Mouse (Mus musculus) limb, embryonic 14.5 days (tissue): ENCODE measurements around the gene Timp2. TPM values are rescaled to one million over a fixed set of nuclear protein-coding genes. Genes with fewer than 3 reads are reported as not detected.

ENCODE experiments used
- ATAC-seq: fragments of 200-750 bp; cut with Nextera tagmentation; 2 replicates; pipeline ENCODE4 v1.8.0; 2017; ENCODE audit warnings: low read depth, moderate number of reproducible peaks, moderate TSS enrichment; ENCODE audit not compliant: low FRiP score
- DNase-seq: peaks from one replicate; pipeline ENCODE4 v3.0.0-alpha.2; 2015; ENCODE audit warnings: low spot score
- H3K27ac ChIP-seq: fragments of 300-500 bp; sonication (generic); replicated peaks from 2 replicates; pipeline ENCODE4 v1.5.1; 2014; ENCODE audit warnings: low read depth, mild to moderate bottlenecking, low read length, moderate library complexity, mixed read lengths
- H3K27me3 ChIP-seq: fragments of 300-500 bp; sonication (generic); 2 replicates; pipeline ENCODE4 v1.6.1; 2014; ENCODE audit warnings: low read length, mixed read lengths; ENCODE audit not compliant: control insufficient read depth, insufficient read depth
- H3K36me3 ChIP-seq: fragments of 300-500 bp; sonication (generic); 2 replicates; pipeline ENCODE4 v1.6.1; 2014; ENCODE audit warnings: mild to moderate bottlenecking, low read length, moderate library complexity, mixed read lengths; ENCODE audit not compliant: control insufficient read depth, insufficient read depth
- H3K4me1 ChIP-seq: fragments of 300-500 bp; sonication (generic); 2 replicates; pipeline ENCODE4 v1.6.1; 2014; ENCODE audit warnings: antibody characterized with exemption, low read length, mixed read lengths; ENCODE audit not compliant: control insufficient read depth, insufficient read depth
- H3K4me2 ChIP-seq: fragments of 300-500 bp; sonication (generic); replicated peaks from 2 replicates; pipeline ENCODE4 v1.6.1; 2014; ENCODE audit warnings: low read depth, mild to moderate bottlenecking, low read length, moderate library complexity; ENCODE audit not compliant: severe bottlenecking
- H3K4me3 ChIP-seq: fragments of 300-500 bp; sonication (generic); replicated peaks from 2 replicates; pipeline ENCODE4 v1.5.1; 2014; ENCODE audit warnings: low read length
- H3K9ac ChIP-seq: fragments of 300-500 bp; sonication (generic); 2 replicates; pipeline ENCODE4 v1.6.1; 2014; ENCODE audit warnings: mild to moderate bottlenecking, low read depth, low read length, moderate library complexity; ENCODE audit not compliant: severe bottlenecking
- H3K9me3 ChIP-seq: fragments of 300-500 bp; sonication (generic); 2 replicates; pipeline ENCODE4 v1.6.1; 2016; ENCODE audit warnings: low read length; ENCODE audit not compliant: control insufficient read depth
- POLR2A ChIP-seq: fragments of 200-500 bp; IDR thresholded peaks from 2 replicates; pipeline ENCODE4 v1.8.0; 2012; ENCODE audit warnings: inconsistent platforms, mild to moderate bottlenecking, moderate library complexity, borderline replicate concordance; ENCODE audit not compliant: insufficient read depth, insufficient read length; ENCODE audit errors: extremely low read depth
- WGBS: fragments of 180-500 bp; shearing (Covaris S2); extraction: QIAGEN DNeasy Blood & Tissue Kit; methylation state at CpG from one replicate; pipeline ENCODE4 v1.1.7; 2014; 5-methylcytosine and 5-hydroxymethylcytosine counted together
- polyA plus RNA-seq, 2 experiments: library from polyadenylated mRNA; depleted of rRNA in 1 of 2; stranded (reverse) in 1 of 2; unstranded in 1 of 2; fragments of >200 nt; fragmentation: Nextera tagmentation in 1 of 2; extraction: Ambion mirVana in 1 of 2; gene quantifications; 2 replicates each; pipeline versions ENCODE4 v1.2.1 to v1.2.3; 2012 to 2014

Timp2 gene
- polyA plus RNA-seq, 2 experiments: 175 to 202 TPM

GRCm38 (mm10) chr11:118280218-118280617 is 75.3 kb downstream of the Timp2 start:
- whole genome bisulfite sequencing: 89% methylated on average over 3 of the region's 3 CpGs
- Histone ChIP-seq H3K36me3 (peaks cover 99% of the 10 kb centered on the region), H3K9ac (no peak overlapping the region), H3K4me2 (no peak overlapping the region), H3K9me3 (no peaks in the 10 kb centered on the region), H3K4me3 (no peak overlapping the region), H3K27me3 (no peaks in the 10 kb centered on the region), H3K4me1 (no peaks in the 10 kb centered on the region), H3K27ac (no peak overlapping the region)
- no peak for TF ChIP-seq POLR2A
- ATAC-seq (no peak), DNase-seq (no peak)

GRCm38 (mm10) chr11:118276328-118276727 is 79.2 kb downstream of the Timp2 start:
- H3K36me3 ChIP-seq: peaks cover 100% of the 10 kb centered on the region
- H3K4me3 ChIP-seq: no peak overlapping the region
- no peaks in the 10 kb centered on the region for H3K27me3 ChIP-seq
- no peaks in the 10 kb centered on the region for H3K9me3 ChIP-seq
- H3K4me1 ChIP-seq: no peaks in the 10 kb centered on the region
- ATAC-seq (no peak), DNase-seq (no peak)
- H3K4me2 ChIP-seq: no peak overlapping the region
- no peak overlapping the region for H3K27ac ChIP-seq
- TF ChIP-seq POLR2A: no peak
- no peak overlapping the region for H3K9ac ChIP-seq
- 87% methylated on average over 7 of the region's 7 CpGs for WGBS

GRCm38 (mm10) chr11:118275092-118275491 is 80.4 kb downstream of the Timp2 start:
- no peak for ATAC-seq
- no peak overlapping the region for H3K4me3 ChIP-seq
- DNase-seq: no peak
- H3K9me3 ChIP-seq: no peaks in the 10 kb centered on the region
- H3K4me1 ChIP-seq: no peaks in the 10 kb centered on the region
- H3K27me3 ChIP-seq: no peaks in the 10 kb centered on the region
- H3K9ac ChIP-seq: no peak overlapping the region
- 90% methylated on average over 9 of the region's 9 CpGs for WGBS
- no peak for TF ChIP-seq POLR2A
- peaks cover 97% of the 10 kb centered on the region for H3K36me3 ChIP-seq
- H3K4me2 ChIP-seq: no peak overlapping the region
- H3K27ac ChIP-seq: no peak overlapping the region

- Histone ChIP-seq H3K4me3 (no peak overlapping the region), H3K27me3 (no peaks in the 10 kb centered on the region), H3K4me2 (no peak overlapping the region), H3K4me1 (no peaks in the 10 kb centered on the region), H3K36me3 (peaks cover 95% of the 10 kb centered on the region), H3K27ac (no peak overlapping the region), H3K9ac (no peak overlapping the region), H3K9me3 (no peaks in the 10 kb centered on the region)
- no peak for TF ChIP-seq POLR2A
- 97% methylated on average over 3 of the region's 3 CpGs for WGBS
- DNase-seq (no peak), ATAC-seq (no peak)
Measured at GRCm38 (mm10) chr11:118269827-118270226, 85.7 kb downstream of the Timp2 start.

DNA sequence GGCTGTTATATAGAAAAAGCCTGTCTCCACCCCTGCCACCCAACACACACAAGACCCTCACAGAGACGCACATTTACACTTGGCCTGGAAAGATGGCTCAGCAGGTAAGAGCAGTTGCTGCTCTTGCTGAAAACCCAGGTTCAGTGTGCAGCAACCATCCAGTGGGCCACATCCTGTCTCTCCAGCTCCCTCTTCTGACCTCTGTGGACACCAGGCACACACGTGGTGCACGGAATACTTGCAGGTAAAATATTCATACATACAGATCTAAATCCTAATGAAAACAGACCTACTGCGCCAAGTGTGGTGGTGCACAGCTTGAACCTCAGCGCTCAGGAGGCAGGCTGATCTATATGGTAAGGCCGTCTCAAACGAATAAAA is 88.9 kb downstream of the Timp2 start:
- H3K4me2 ChIP-seq: no peak overlapping the region

DNA sequence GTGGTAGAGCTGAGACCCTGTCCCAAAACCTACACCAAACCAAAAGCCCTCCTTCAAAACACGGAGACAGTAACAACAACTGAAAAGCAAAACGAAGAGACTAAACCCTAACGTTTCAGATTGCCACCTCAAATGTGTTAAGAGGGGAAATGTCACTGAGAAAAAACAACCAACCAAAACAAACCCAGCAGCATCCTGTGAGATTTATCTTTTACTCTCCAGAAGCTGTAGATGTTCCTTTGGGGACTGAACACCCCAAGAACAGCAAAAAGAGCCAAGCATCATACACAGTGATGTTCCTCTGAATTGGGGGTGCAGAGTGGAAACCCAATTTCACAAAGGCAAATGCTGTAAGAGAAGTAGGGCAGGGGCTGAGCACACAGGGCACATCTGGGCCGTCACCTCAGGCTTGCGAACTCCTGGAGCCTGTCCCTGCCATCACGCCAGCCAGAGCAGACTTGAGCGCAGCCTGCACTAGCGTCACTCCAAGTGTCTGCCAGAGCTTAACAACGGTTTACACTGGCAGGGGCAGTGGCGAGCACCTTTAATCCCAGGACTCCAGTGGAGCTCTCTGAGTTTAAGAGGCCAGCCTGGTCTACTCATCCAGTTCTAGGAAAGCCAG is 89.4 kb downstream of the Timp2 start:
- no peak for DNase-seq

More for the DNA sequence above, 88.9 kb downstream of the Timp2 start:
- no peak for ATAC-seq
- Histone ChIP-seq H3K4me1 (no peaks in the 10 kb centered on the region), H3K27me3 (no peaks in the 10 kb centered on the region), H3K27ac (no peak overlapping the region), H3K4me3 (no peak overlapping the region), H3K36me3 (peaks cover 95% of the 10 kb centered on the region), H3K9me3 (no peaks in the 10 kb centered on the region), H3K9ac (no peak overlapping the region)
- TF ChIP-seq POLR2A: no peak
- DNase-seq: no peak
- WGBS: 95% methylated on average over 7 of the region's 7 CpGs

More for the DNA sequence above, 89.4 kb downstream of the Timp2 start:
- ATAC-seq: no peak
- no peaks in the 10 kb centered on the region for H3K27me3 ChIP-seq
- H3K9ac ChIP-seq: no peak overlapping the region
- no peak overlapping the region for H3K27ac ChIP-seq
- no peak overlapping the region for H3K4me2 ChIP-seq
- H3K4me1 ChIP-seq: no peaks in the 10 kb centered on the region
- TF ChIP-seq POLR2A: no peak
- 87% methylated on average over 10 of the region's 10 CpGs for whole genome bisulfite sequencing
- H3K9me3 ChIP-seq: no peaks in the 10 kb centered on the region
- peaks cover 95% of the 10 kb centered on the region for H3K36me3 ChIP-seq
- no peak overlapping the region for H3K4me3 ChIP-seq
